Comparison of ENCODE assay signal across 17 mouse cellular contexts in genomic region chr6:88816913-88817312, GRCm38 (mm10).
"Had no signal": no experiment of that assay in that cellular context is flagged by ENCODE, and none has a peak within 500 bp of the region (broad histone marks: within the 10 kb centered on the region; RNA-seq: fewer than 3 reads in every experiment).

No protein-coding gene starts in this region.

- H3K27me3 ChIP-seq: liver, embryonic 15.5 days; lung, embryonic 15.5 days; midbrain, embryonic 13.5 days; midbrain, embryonic 15.5 days; stomach, embryonic 15.5 days had no signal

- H3K4me2 ChIP-seq: liver, embryonic 15.5 days; lung, embryonic 15.5 days; midbrain, embryonic 13.5 days; midbrain, embryonic 15.5 days; neural tube, embryonic 12.5 days; stomach, embryonic 15.5 days had no signal

- H3K9me3 ChIP-seq: liver, embryonic 15.5 days; lung, embryonic 15.5 days; megakaryocyte, embryonic 14.5 days; midbrain, embryonic 13.5 days; midbrain, embryonic 15.5 days; neural tube, embryonic 12.5 days; stomach, embryonic 15.5 days had no signal

- H3K4me3 ChIP-seq: liver, embryonic 15.5 days; lung, embryonic 15.5 days; megakaryocyte, embryonic 14.5 days; midbrain, embryonic 13.5 days; midbrain, embryonic 15.5 days; neural tube, embryonic 12.5 days; stomach, embryonic 15.5 days had no signal

- H3K27ac ChIP-seq: liver, embryonic 15.5 days; lung, embryonic 15.5 days; macrophage; midbrain, embryonic 13.5 days; midbrain, embryonic 15.5 days; neural tube, embryonic 12.5 days; stomach, embryonic 15.5 days had no signal

- DNase-seq: liver, postnatal 0 days; lung, adult 2 months; lung, postnatal 14 days; lung, postnatal 36 days; right cerebral cortex, postnatal 14 days; thymus, adult 18-20 months; thymus, postnatal 25 days; thymus, postnatal 4 days had no signal

- ATAC-seq: liver, postnatal 0 days; lung, postnatal 0 days; midbrain, embryonic 13.5 days; midbrain, embryonic 15.5 days had no signal

- H3K36me3 ChIP-seq: lung, embryonic 15.5 days; midbrain, embryonic 13.5 days; midbrain, embryonic 15.5 days; neural tube, embryonic 12.5 days had no signal

- H3K4me1 ChIP-seq: midbrain, embryonic 15.5 days; neural tube, embryonic 12.5 days had no signal

- H3K9ac ChIP-seq: liver, embryonic 15.5 days; liver, postnatal 0 days; lung, embryonic 15.5 days; midbrain, embryonic 13.5 days; midbrain, embryonic 15.5 days; neural tube, embryonic 12.5 days; stomach, embryonic 15.5 days had no signal
